Mouse (Mus musculus) adrenal gland, adult 18-20 months (tissue): Measurements from ENCODE around the gene Carm1. TPM values are rescaled to one million over a fixed set of nuclear protein-coding genes. Genes with fewer than 3 reads are reported as not detected.
"Not testable (repeated sequence)": the region's sequence is repeated elsewhere in the genome, so short reads cannot be mapped to it uniquely, and the experiment has no call there.

ENCODE experiments used
- DNase-seq, 2 experiments: peaks; one replicate each; pipeline ENCODE4 v3.0.0; 2021 to 2022; ENCODE audit warnings: low spot score in 2 of 2
- total RNA-seq, 2 experiments: library from RNA; stranded (reverse); gene quantifications; 1 replicate in 1 of 2; 2 replicates in 1 of 2; pipeline ENCODE4 v1.2.3; 2021

The Carm1 gene
- total RNA-seq, 2 experiments from 2014 or later = 40.4 to 43.3 TPM

DNA sequence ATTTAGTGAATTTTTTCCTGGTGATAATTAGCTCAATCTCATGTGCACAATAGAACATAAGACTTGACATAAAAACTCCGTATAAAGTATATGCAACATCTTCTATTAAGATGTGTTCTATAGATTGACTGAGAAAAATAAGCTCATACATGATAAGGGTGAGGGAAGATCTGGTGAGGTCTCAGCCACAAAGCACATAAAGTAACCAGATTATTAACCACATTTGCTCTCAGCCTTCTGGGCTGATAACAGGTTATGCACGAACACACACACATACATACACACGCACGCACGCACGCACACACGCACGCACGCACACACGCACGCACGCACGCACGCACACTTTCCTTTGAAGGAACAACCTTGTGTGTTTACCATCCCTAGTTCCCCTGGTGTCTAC, 10.2 kb upstream of the Carm1 start:
- no peak for DNase-seq

- DNase-seq = no peak
Measured at GRCm38 (mm10) chr9:21537009-21537408, 9.7 kb upstream of the Carm1 start.

- no peak for DNase-seq
Measured at GRCm38 (mm10) chr9:21539981-21540753, 6.5 kb upstream of the Carm1 start.

DNA sequence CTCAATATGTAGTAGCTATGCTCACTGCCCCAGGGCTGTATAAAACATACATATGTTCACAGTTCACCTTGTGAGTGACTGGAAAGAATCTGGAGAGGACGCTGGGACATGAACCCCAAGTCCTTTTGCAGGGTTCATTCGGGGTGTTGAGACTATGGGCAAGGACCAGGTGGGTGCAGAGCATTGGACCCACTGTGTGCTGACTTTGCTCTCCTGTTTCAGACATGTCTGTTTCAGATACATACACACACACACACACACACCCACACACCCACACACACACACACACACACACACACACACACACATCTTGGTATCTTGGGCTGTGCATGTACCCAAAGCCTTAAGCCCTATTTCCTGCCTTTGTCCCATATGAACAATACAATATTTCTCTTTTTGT, 4.7 kb upstream of the Carm1 start:
- not testable (repeated sequence) for DNase-seq

DNA sequence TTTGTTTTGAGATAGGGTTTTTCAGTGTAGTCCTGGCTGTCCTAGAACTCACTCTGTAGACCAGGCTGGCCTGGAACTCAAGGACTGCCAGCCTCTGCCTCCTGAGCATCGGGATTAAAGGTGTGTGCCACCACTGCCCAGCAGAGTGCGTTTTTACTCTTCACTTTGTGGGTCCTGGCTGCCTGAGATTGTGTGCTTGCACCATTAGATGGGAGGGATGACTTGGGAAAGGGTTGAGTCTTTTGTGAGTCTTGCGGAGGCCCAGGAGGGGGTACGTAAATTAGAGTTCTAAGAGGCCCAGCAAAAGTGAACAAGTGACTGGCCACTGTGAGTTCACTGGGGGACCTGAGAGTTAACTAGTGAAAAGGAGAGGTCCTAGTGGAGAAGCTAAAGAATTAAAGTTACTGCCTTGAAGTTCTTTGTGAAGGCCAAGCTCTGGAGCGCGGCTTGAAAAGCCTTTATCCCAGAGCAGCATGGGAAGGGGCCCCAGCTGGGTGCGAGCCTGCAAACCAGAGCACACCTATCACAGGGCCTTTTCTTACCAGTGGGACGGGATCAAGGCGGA, 1.3 kb upstream of the Carm1 start:
- no peak for DNase-seq

DNA sequence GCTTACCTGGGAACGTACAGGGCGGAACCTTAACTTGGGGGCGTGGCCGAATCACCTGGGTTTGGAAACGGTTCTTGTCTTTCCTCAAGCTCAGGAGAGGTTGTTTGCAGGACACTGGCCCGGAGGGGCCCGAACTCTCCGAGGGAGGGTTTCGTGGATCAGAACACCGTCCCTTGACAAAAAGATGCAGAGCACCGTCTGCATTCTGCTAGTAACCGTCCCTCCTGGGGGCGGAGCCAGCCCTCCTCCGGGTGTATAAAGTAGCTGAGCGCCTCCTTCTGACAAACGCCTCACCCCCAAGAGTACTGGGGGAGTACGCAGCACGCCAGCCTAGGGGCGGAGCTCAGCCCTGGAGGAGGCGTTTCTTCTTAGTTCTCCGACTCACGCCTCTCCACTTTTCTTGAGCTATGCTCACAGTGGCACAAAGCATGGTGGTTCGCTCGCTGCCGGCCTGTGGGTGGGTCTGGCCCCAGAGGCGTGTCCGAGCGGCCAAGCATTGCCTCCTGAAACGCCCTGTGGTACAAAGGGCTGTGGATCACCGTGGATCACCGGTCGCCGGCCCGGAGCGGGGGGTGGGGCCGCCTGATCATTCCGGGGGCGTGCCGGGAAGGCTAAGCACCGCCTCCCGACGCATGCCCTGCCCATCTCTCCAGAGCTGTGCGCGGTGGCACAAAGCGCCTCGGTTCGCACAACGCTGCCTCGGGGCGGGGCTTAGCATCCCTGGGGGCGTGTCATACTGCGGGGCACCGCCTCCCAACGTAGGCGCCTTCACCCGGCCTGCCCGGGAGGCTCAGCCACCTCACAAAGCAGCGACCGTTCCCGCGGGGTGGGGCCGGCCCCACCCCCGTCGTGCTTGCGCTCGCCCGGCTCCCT, 542 bp upstream of the Carm1 start:
- DNase-seq = peak; percentile 99

DNA sequence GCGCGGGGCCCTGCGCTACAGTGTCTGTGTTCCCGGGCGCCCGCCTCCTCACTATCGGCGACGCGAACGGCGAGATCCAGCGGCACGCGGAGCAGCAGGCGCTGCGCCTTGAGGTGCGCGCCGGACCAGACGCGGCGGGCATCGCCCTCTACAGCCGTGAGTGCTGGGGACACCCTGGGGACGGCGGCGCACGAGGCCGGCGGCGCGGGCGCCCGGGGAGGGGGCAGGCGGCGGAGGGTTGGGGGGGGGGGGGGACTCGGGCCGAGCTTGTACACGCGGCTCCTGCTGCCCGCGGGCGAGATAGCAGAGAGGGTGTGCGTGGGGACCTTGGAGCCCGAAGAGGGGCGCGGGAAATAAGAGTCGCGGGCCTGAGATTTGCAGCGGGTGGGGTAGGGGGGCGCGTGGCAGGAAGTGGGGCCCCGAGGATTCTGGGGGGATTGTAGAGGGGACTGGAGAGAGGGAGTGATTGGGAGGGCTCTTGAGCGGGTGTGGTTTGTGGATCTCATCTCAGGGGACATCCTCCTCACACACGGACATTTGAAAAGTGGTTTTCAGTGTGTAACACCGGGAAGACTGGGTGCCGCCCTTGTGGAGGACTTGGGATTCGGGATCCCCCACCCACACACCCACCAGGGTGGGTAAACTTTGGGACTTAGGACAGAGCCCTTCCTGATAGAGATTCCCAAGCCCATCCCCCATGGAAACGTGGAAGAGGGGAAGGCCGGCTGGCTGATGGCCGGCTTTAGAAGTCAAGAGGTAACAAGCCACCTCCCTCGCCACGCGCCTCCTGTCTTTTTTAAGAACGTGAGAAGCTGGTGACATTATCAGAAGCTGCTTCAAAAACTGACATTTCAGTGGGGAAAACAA, 614 bp downstream of the Carm1 start:
- DNase-seq = peak in 1 of 2 experiments; percentile 35

GRCm38 (mm10) chr9:21551049-21551448, 4.4 kb downstream of the Carm1 start:
- DNase-seq = no peak

- no peak for DNase-seq
Measured at GRCm38 (mm10) chr9:21553607-21554273, 7.0 kb downstream of the Carm1 start.

GRCm38 (mm10) chr9:21555198-21555742, 8.6 kb downstream of the Carm1 start:
- no peak for DNase-seq

DNA sequence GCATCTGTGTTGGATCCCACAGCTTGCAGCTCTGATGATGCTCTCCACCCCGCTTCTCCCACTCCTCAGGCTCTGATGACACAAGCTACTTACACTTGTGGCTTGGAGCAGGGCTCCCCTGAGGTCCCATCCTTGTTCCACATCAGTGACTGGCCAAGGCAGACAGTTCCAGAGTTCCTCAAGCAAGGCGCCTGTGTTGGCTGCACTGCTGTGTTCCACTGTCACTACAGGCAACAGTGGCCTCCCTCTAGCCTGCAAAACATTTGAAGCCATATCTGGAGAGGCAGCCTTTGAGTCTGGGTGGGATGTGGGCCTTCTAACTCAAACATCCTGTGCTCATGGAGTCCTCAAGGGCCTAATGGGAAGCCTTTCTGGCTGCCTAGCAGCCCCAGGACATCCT, 10.3 kb downstream of the Carm1 start:
- no peak for DNase-seq

GRCm38 (mm10) chr9:21557556-21557955, 10.9 kb downstream of the Carm1 start:
- no peak for DNase-seq

GRCm38 (mm10) chr9:21558366-21558765, 11.7 kb downstream of the Carm1 start:
- no peak for DNase-seq

DNA sequence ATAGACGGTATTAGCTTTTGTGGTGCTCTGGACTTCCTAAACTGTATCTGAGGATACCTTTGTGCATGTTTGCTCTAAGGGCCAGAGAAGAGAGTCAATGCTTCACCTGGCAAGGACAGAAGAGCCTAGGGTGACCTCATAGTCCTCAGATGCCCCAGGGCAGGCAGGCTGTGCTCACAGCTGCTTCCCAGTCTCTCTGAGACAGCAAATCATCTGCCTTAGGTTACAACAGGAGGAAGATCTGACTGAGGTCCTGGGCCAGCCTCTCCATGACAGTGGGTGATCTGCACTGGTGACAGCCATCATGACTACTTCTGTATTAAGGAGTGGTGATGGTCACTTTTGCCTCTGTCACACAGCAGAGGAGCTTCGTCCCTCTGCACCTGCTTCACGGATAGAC, 12.5 kb downstream of the Carm1 start:
- DNase-seq = no peak

GRCm38 (mm10) chr9:21564420-21564819, 17.7 kb downstream of the Carm1 start:
- no peak for DNase-seq

DNA sequence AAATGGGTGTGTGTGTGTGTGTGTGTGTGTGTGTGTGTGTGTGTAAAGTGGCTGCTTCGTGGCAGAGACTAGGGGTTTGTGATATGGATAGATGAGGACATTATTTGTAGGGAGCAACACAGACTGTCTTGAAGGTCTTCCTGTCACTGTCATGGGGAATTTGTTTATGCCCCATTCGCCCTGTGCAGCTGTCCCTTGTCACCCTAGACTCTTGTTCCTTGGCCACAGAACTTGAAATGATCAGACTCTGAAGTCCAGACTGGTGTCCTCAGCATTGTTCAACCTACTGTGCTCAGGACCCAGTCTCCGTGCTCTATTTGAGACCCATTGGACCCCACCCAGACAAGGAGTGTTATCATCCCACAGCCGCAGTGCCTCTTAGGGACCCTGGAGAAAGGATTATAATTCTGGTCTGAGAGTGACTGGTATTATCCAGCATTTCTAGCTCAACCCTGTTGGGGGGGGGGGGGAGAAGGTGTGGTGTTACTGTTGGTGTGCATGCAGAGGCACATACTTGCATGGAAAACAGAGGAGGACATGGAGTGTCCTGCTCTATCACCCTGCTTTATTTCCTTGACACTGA, 18.4 kb downstream of the Carm1 start:
- DNase-seq = no peak

- DNase-seq = no peak
Measured at GRCm38 (mm10) chr9:21566538-21566937, 19.8 kb downstream of the Carm1 start.

- no peak for DNase-seq
Measured at GRCm38 (mm10) chr9:21567051-21567450, 20.4 kb downstream of the Carm1 start.

DNA sequence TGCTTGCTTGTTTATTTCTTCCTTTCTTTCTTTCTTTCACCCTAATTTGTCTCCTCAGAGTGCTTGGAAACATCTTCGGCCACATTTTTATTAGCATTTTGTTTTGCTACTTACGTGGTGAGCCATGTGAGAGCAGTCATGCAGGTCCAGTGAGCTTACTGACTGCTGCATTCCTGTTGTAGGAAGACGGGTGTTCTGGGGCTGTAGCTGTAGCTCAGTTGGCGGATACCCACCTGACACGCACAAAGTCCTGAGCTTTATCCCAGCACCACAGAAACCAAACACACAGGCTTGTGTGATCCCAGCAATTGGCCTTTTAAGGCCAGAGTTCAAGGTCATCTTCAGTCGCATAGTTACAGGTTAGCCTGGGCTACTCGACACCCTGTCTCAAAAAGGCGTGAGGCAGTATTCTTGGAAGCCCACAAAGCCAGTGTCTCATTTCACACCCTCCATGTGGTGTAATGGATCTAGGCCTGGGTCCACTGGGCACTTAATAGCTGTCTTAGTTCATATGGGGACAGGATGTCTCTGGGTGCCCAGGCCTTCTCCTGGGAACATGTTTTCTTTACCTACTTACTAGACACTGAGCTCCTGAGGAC, 22.1 kb downstream of the Carm1 start:
- DNase-seq = no peak
